Mouse (Mus musculus) small intestine, adult 2 months (tissue): ENCODE data around the gene Lars2.

ENCODE experiments used
- CTCF ChIP-seq: fragments of 200-500 bp; IDR thresholded peaks from 2 replicates; pipeline ENCODE4 v1.5.1; 2012; ENCODE audit warnings: low read depth, mild to moderate bottlenecking, control low read depth, inconsistent platforms, low read length, moderate library complexity, mixed read lengths; ENCODE audit not compliant: insufficient replicate concordance, insufficient read length; ENCODE audit errors: extremely low read depth
- POLR2A ChIP-seq: fragments of 200-500 bp; IDR thresholded peaks from 2 replicates; pipeline ENCODE4 v1.6.1; 2012; ENCODE audit warnings: low read depth, mild to moderate bottlenecking, control low read depth, inconsistent platforms, low read length, moderate library complexity

- TF ChIP-seq POLR2A, result no peak
- TF ChIP-seq CTCF, result no peak
These were observed 138.9 kb downstream of the Lars2 start for GRCm38 (mm10) chr9:123505598-123505997.
